Mouse (Mus musculus): Measurements from ENCODE around the gene Apex1.
"Not testable (repeated sequence)": the region's sequence is repeated elsewhere in the genome, so short reads cannot be mapped to it uniquely, and the experiment has no call there.

Gene Apex1

GRCm38 (mm10) chr14:50969558-50970544, 45.1 kb downstream of the Apex1 start:
- no peak for DNase-seq (ENCODE audit: low spot score)

GRCm38 (mm10) chr14:50970822-50971221, 46.1 kb downstream of the Apex1 start:
- DNase-seq (ENCODE audit: low spot score): no peak

- DNase-seq (ENCODE audit: low spot score): not testable (repeated sequence)
Measured at GRCm38 (mm10) chr14:50973054-50973453, 48.3 kb downstream of the Apex1 start.

- DNase-seq (ENCODE audit: low spot score): no peak
Measured at GRCm38 (mm10) chr14:50973700-50974099, 48.9 kb downstream of the Apex1 start.

GRCm38 (mm10) chr14:50975001-50975400, 50.2 kb downstream of the Apex1 start:
- no peak for DNase-seq (ENCODE audit: low spot score)

- no peak for DNase-seq (ENCODE audit: low spot score)
Measured at GRCm38 (mm10) chr14:50976674-50977073, 51.9 kb downstream of the Apex1 start.
